ENCODE assay signal across 15 mouse cellular contexts in the genomic region with DNA sequence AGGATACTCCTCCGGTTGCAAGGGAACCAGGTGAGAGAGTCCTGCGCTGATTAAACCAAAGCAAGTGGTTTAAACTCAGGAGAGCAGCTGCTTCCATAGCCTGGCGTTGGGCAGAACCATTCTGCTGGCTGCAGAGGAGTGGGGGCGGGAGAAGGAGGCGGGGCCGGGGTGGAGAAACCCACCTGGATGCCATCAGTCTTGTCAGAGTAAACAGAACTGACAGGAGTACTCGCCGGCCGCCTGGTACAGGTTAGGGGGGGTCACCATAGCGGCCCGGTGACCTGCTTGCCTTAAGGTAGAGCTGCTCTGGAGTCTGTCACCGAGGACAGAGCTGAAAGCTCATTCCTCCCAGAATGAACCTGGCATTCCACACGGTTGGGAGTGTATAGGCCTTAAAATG. TPM values are rescaled to one million over a fixed set of nuclear protein-coding genes. Genes with fewer than 3 reads are reported as not detected.
DNase-seq lines count a peak whose midpoint lies in the region; ATAC-seq lines count a peak whose summit lies in the region.
"Had no signal": no experiment of that assay in that cellular context is flagged by ENCODE, and none has a peak within 500 bp of the region (broad histone marks: within the 10 kb centered on the region; RNA-seq: fewer than 3 reads in every experiment).

No protein-coding gene starts in this region.

- H3K27me3 ChIP-seq in hindbrain, embryonic 15.5 days = peaks cover 7% of the 10 kb centered on the region
- H3K27me3 ChIP-seq in hindbrain, embryonic 13.5 days = peaks cover 25% of the 10 kb centered on the region
- H3K27me3 ChIP-seq in limb, embryonic 13.5 days = peaks cover 42% of the 10 kb centered on the region

- H3K36me3 ChIP-seq in hindbrain, embryonic 15.5 days = no peaks in the 10 kb centered on the region
- H3K36me3 ChIP-seq in hindbrain, embryonic 13.5 days = no peaks in the 10 kb centered on the region
- H3K36me3 ChIP-seq in limb, embryonic 13.5 days = no peaks in the 10 kb centered on the region
- H3K36me3 ChIP-seq: G1E; heart, embryonic 13.5 days had no signal

- DNase-seq in urinary bladder, postnatal 14 days (ENCODE audit: low spot score) = peak; percentile 8
- DNase-seq in urinary bladder, adult 18-20 months (ENCODE audit: low spot score in 2 of 2) = no peak
- DNase-seq in frontal cortex, postnatal 10 days (ENCODE audit: low spot score in 2 of 2) = no peak
- DNase-seq in ovary, adult 18-20 months (ENCODE audit: low spot score) = no peak
- no peak for DNase-seq in layer of hippocampus, postnatal 25 days (ENCODE audit: extremely low spot score in 1 of 2, low spot score in 1 of 2)
- DNase-seq: adrenal gland, postnatal 36 days; right cerebral cortex, postnatal 4 days had no signal

- WGBS in hindbrain, embryonic 15.5 days = 13% methylated on average over 13 of the region's 13 CpGs
- WGBS in hindbrain, embryonic 13.5 days = 11% methylated on average over 13 of the region's 13 CpGs
- 3% methylated on average over 13 of the region's 13 CpGs for WGBS in limb, embryonic 13.5 days

- H3K4me3 ChIP-seq in hindbrain, embryonic 15.5 days = no peak overlapping the region
- H3K4me3 ChIP-seq in hindbrain, embryonic 13.5 days = no peak overlapping the region
- H3K4me3 ChIP-seq in limb, embryonic 13.5 days = no peak overlapping the region
- H3K4me3 ChIP-seq: heart, embryonic 13.5 days had no signal

- H3K27ac ChIP-seq in hindbrain, embryonic 15.5 days (replicated peaks) = no peak overlapping the region
- H3K27ac ChIP-seq in hindbrain, embryonic 13.5 days = no peak overlapping the region
- no peak overlapping the region for H3K27ac ChIP-seq in limb, embryonic 13.5 days

- no peaks in the 10 kb centered on the region for H3K9me3 ChIP-seq in hindbrain, embryonic 15.5 days
- no peaks in the 10 kb centered on the region for H3K9me3 ChIP-seq in hindbrain, embryonic 13.5 days
- no peaks in the 10 kb centered on the region for H3K9me3 ChIP-seq in limb, embryonic 13.5 days
- H3K9me3 ChIP-seq: G1E; heart, embryonic 13.5 days had no signal

- peak; percentile 29; the same call in 1 of the 2 replicates for ATAC-seq in hindbrain, embryonic 15.5 days (ENCODE audit: low FRiP score, low read depth)
- no peak for ATAC-seq in hindbrain, embryonic 13.5 days (ENCODE audit: low FRiP score)
- ATAC-seq in limb, embryonic 13.5 days (ENCODE audit: low FRiP score, low read depth) = no peak
- ATAC-seq: hindbrain, embryonic 16.5 days had no signal

- H3K4me1 ChIP-seq in hindbrain, embryonic 15.5 days (replicated peaks) = peaks cover 13% of the 10 kb centered on the region
- H3K4me1 ChIP-seq in hindbrain, embryonic 13.5 days (replicated peaks) = peaks cover 15% of the 10 kb centered on the region
- peaks cover 22% of the 10 kb centered on the region for H3K4me1 ChIP-seq in limb, embryonic 13.5 days

- no peak overlapping the region for H3K4me2 ChIP-seq in hindbrain, embryonic 15.5 days
- H3K4me2 ChIP-seq in hindbrain, embryonic 13.5 days = no peak overlapping the region
- peak overlapping the region; percentile 28; the same call in 1 of the 2 replicates for H3K4me2 ChIP-seq in limb, embryonic 13.5 days (replicated peaks)
- H3K4me2 ChIP-seq: heart, embryonic 13.5 days had no signal

- H3K9ac ChIP-seq in hindbrain, embryonic 15.5 days = no peak overlapping the region
- no peak overlapping the region for H3K9ac ChIP-seq in hindbrain, embryonic 13.5 days
- no peak overlapping the region for H3K9ac ChIP-seq in limb, embryonic 13.5 days
- H3K9ac ChIP-seq: heart, embryonic 13.5 days had no signal

RNA-seq across cellular contexts. Expression of gene Bnc1, which starts 20.4 kb away (rescaled TPM):
- polyA plus RNA-seq in hindbrain, embryonic 15.5 days (2015; fragmentation: Nextera tagmentation; extraction: Ambion mirVana) = 0.36 and 0.69 TPM in 2 replicates
- polyA plus RNA-seq in hindbrain, embryonic 13.5 days (2015; fragmentation: Nextera tagmentation; extraction: Ambion mirVana) = 0.47 and 0.49 TPM in 2 replicates
- 2.2 and 2.3 TPM in 2 replicates for polyA plus RNA-seq in limb, embryonic 13.5 days (2015; fragmentation: Nextera tagmentation; extraction: Ambion mirVana)
- total RNA-seq in layer of hippocampus, postnatal 25 days (2021) = not detected
- total RNA-seq: common myeloid progenitor, adult 5-6 weeks; left cerebral cortex, adult 8-10 months had no signal
- polyA plus RNA-seq: G1E had no signal
